Comparison of ENCODE assay signal across 17 mouse cellular contexts in the genomic region with DNA sequence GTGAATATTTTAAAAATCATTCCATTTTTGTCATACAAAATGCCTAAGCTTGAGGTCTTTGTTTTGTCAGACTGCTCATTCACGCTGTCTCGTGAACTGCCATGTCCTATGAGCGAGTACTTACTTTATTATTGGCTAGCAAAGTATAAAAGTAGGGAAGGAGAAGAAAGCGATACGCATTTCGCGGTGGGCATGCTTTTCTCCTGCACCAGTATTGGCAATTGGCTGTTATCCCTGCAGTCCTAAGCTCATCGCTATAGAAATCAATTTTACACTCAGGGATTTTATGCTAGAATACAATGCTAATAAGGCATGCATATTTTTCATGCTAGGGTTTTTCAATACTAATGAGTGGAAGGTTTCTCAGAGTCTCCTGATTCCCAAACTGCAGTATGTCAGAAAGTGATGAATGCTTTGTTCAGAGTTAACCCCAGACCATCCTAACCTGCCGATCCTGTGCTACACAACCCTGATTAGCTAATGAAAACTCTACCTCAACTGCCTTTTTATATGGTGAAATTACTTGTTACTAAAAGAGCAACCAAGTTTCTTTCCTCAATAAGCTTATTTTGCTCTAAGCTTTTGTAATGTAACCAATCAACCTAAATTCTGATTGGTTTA.
DNase-seq lines count a peak whose midpoint lies in the region; ATAC-seq and TF ChIP-seq lines count a peak whose summit lies in the region.
"Had no signal": no experiment of that assay in that cellular context is flagged by ENCODE, and none has a peak within 500 bp of the region (broad histone marks: within the 10 kb centered on the region; RNA-seq: fewer than 3 reads in every experiment).

No protein-coding gene starts in this region.

- no peak overlapping the region for H3K4me3 ChIP-seq in midbrain, embryonic 11.5 days (ENCODE audit: low read depth, low read length)
- H3K4me3 ChIP-seq in midbrain, embryonic 10.5 days, result no peak overlapping the region
- H3K4me3 ChIP-seq in hindbrain, embryonic 15.5 days, result no peak overlapping the region
- no peak overlapping the region for H3K4me3 ChIP-seq in midbrain, embryonic 13.5 days (replicated peaks)
- H3K4me3 ChIP-seq in midbrain, postnatal 0 days (ENCODE audit: low read depth, low read length), result no peak overlapping the region
- H3K4me3 ChIP-seq: embryonic facial prominence, embryonic 10.5 days; forebrain, embryonic 13.5 days; heart, embryonic 12.5 days had no signal

- peak; percentile 69 for ATAC-seq in midbrain, embryonic 11.5 days (ENCODE audit: low FRiP score)
- ATAC-seq in hindbrain, embryonic 15.5 days (ENCODE audit: low FRiP score, low read depth), result peak; percentile 54; the same call in 1 of the 2 replicates
- ATAC-seq in midbrain, embryonic 13.5 days, result peak; percentile 70; the same call in 1 of the 2 replicates
- peak; percentile 52; the same call in 1 of the 2 replicates for ATAC-seq in midbrain, postnatal 0 days (ENCODE audit: low FRiP score)
- ATAC-seq: activated CD4-positive, CD25-positive, alpha-beta regulatory T cell, adult 4 months; Patski had no signal

- H3K4me2 ChIP-seq in midbrain, embryonic 11.5 days, result no peak overlapping the region
- H3K4me2 ChIP-seq in hindbrain, embryonic 15.5 days, result peak overlapping the region; percentile 22; the same call in 1 of the 2 replicates
- H3K4me2 ChIP-seq in midbrain, embryonic 13.5 days (replicated peaks), result 0 out of 2 replicates have a peak overlapping the region, but pooled peaks have one; percentile 9
- no peak overlapping the region for H3K4me2 ChIP-seq in midbrain, postnatal 0 days (ENCODE audit: low read depth, low read length, poor library complexity, severe bottlenecking)
- H3K4me2 ChIP-seq: forebrain, embryonic 13.5 days; heart, embryonic 12.5 days had no signal

- no peak for TF ChIP-seq CTCF in midbrain, postnatal 0 days (IDR thresholded peaks at IDR 0.05)

- no peak overlapping the region for H3K9ac ChIP-seq in midbrain, embryonic 11.5 days (ENCODE audit: low read length)
- no peak overlapping the region for H3K9ac ChIP-seq in hindbrain, embryonic 15.5 days
- H3K9ac ChIP-seq in midbrain, embryonic 13.5 days (replicated peaks), result no peak overlapping the region
- no peak overlapping the region for H3K9ac ChIP-seq in midbrain, postnatal 0 days (replicated peaks; ENCODE audit: low read length, poor library complexity, severe bottlenecking)
- H3K9ac ChIP-seq: forebrain, embryonic 13.5 days; forebrain, postnatal 0 days; heart, embryonic 12.5 days had no signal

- no peak for DNase-seq in midbrain, embryonic 11.5 days (ENCODE audit: low spot score, missing footprints)
- no peak for DNase-seq in midbrain, embryonic 10.5 days (ENCODE audit: low spot score)
- peak; percentile 33 for DNase-seq in midbrain, postnatal 0 days (ENCODE audit: low spot score)
- DNase-seq in liver, result no peak
- DNase-seq in layer of hippocampus, postnatal 36 days, result no peak
- DNase-seq: adrenal gland, postnatal 14 days; gastrocnemius, postnatal 14 days; heart, postnatal 36 days had no signal

- H3K27me3 ChIP-seq in midbrain, embryonic 11.5 days (ENCODE audit: control insufficient read depth, insufficient read depth, low read length), result no peaks in the 10 kb centered on the region
- H3K27me3 ChIP-seq in midbrain, embryonic 10.5 days (ENCODE audit: low read depth, poor library complexity, severe bottlenecking), result no peaks in the 10 kb centered on the region
- H3K27me3 ChIP-seq in hindbrain, embryonic 15.5 days, result no peaks in the 10 kb centered on the region
- H3K27me3 ChIP-seq in midbrain, embryonic 13.5 days, result no peaks in the 10 kb centered on the region
- no peaks in the 10 kb centered on the region for H3K27me3 ChIP-seq in midbrain, postnatal 0 days (ENCODE audit: insufficient read depth, low read length)
- H3K27me3 ChIP-seq: CH12.LX; forebrain, embryonic 13.5 days; heart, embryonic 12.5 days; Patski had no signal

- H3K4me1 ChIP-seq in midbrain, embryonic 11.5 days (ENCODE audit: control insufficient read depth, insufficient read depth, low read length), result 0 out of 2 replicates have a peak, but pooled peaks cover 2% of the 10 kb centered on the region
- peaks cover 8% of the 10 kb centered on the region; the same call in 1 of the 2 replicates for H3K4me1 ChIP-seq in midbrain, embryonic 10.5 days
- no peaks in the 10 kb centered on the region; the same call in 1 of the 2 replicates for H3K4me1 ChIP-seq in hindbrain, embryonic 15.5 days (replicated peaks)
- H3K4me1 ChIP-seq in midbrain, embryonic 13.5 days (replicated peaks), result peaks cover 9% of the 10 kb centered on the region
- no peaks in the 10 kb centered on the region for H3K4me1 ChIP-seq in midbrain, postnatal 0 days (ENCODE audit: insufficient read depth, low read length)
- H3K4me1 ChIP-seq: embryonic facial prominence, embryonic 10.5 days; heart, embryonic 12.5 days had no signal

- no peaks in the 10 kb centered on the region for H3K9me3 ChIP-seq in midbrain, embryonic 11.5 days (ENCODE audit: control insufficient read depth, low read length)
- no peaks in the 10 kb centered on the region for H3K9me3 ChIP-seq in midbrain, embryonic 10.5 days (replicated peaks)
- H3K9me3 ChIP-seq in hindbrain, embryonic 15.5 days, result no peaks in the 10 kb centered on the region
- no peaks in the 10 kb centered on the region for H3K9me3 ChIP-seq in midbrain, embryonic 13.5 days
- H3K9me3 ChIP-seq in midbrain, postnatal 0 days (ENCODE audit: low read length), result no peaks in the 10 kb centered on the region
- H3K9me3 ChIP-seq: embryonic facial prominence, embryonic 10.5 days; forebrain, embryonic 13.5 days; heart, embryonic 12.5 days had no signal

- H3K27ac ChIP-seq in midbrain, embryonic 11.5 days (ENCODE audit: low read depth, low read length), result no peak overlapping the region
- no peak overlapping the region for H3K27ac ChIP-seq in midbrain, embryonic 10.5 days (replicated peaks)
- H3K27ac ChIP-seq in hindbrain, embryonic 15.5 days (replicated peaks), result no peak overlapping the region
- no peak overlapping the region; the same call in 1 of the 2 replicates for H3K27ac ChIP-seq in midbrain, embryonic 13.5 days
- H3K27ac ChIP-seq in midbrain, postnatal 0 days (ENCODE audit: low read depth, low read length), result no peak overlapping the region
- H3K27ac ChIP-seq: embryonic facial prominence, embryonic 10.5 days; forebrain, embryonic 13.5 days had no signal

- H3K36me3 ChIP-seq in midbrain, embryonic 11.5 days (ENCODE audit: control insufficient read depth, insufficient read depth, low read length), result no peaks in the 10 kb centered on the region
- H3K36me3 ChIP-seq in midbrain, embryonic 10.5 days, result no peaks in the 10 kb centered on the region
- H3K36me3 ChIP-seq in hindbrain, embryonic 15.5 days, result no peaks in the 10 kb centered on the region
- no peaks in the 10 kb centered on the region for H3K36me3 ChIP-seq in midbrain, embryonic 13.5 days
- no peaks in the 10 kb centered on the region for H3K36me3 ChIP-seq in midbrain, postnatal 0 days (ENCODE audit: insufficient read depth, low read length)
- H3K36me3 ChIP-seq: embryonic facial prominence, embryonic 10.5 days; heart, embryonic 12.5 days had no signal

- 64% methylated on average over 9 of the region's 9 CpGs for WGBS in midbrain, embryonic 11.5 days
- 78% methylated on average over 9 of the region's 9 CpGs for WGBS in midbrain, embryonic 10.5 days
- 39% methylated on average over 9 of the region's 9 CpGs for WGBS in hindbrain, embryonic 15.5 days
- 35% methylated on average over 9 of the region's 9 CpGs for WGBS in midbrain, embryonic 13.5 days
- whole genome bisulfite sequencing in midbrain, postnatal 0 days, result 34% methylated on average over 9 of the region's 9 CpGs

Comparison
In these comparisons a context has a peak if more than half of its experiments do, and no peak if none do; other contexts are left out.
1. H3K4me2 ChIP-seq: peak in hindbrain, embryonic 15.5 days (single experiment) and midbrain, embryonic 13.5 days (single experiment); none in midbrain, embryonic 11.5 days (single experiment) and midbrain, postnatal 0 days (single experiment).
2. Peak in every context shown above with its lines, with median percentiles within 50 percentile points of each other: ATAC-seq.